Mouse (Mus musculus): ENCODE results near the gene Ubac2. TPM values are rescaled to one million over a fixed set of nuclear protein-coding genes. Genes with fewer than 3 reads are reported as not detected.

Ubac2 gene
- total and polyA plus RNA-seq, 3 experiments, result 32.8 to 40.1 (median 35.5) TPM

GRCm38 (mm10) chr14:121879266-121879840, 933 bp downstream of the Ubac2 start:
- no peak for DNase-seq (ENCODE audit: extremely low read depth)

GRCm38 (mm10) chr14:121881211-121881610, 2.8 kb downstream of the Ubac2 start:
- no peaks in the 10 kb centered on the region; the same call in 1 of the 2 replicates for H3K79me2 ChIP-seq (replicated peaks; ENCODE audit: control insufficient read depth, extremely low read depth, insufficient read depth, poor library complexity, severe bottlenecking)
- H3K27me3 ChIP-seq (replicated peaks), result no peaks in the 10 kb centered on the region
- H3K4me3 ChIP-seq (replicated peaks in 1 of 3; ENCODE audit: low read depth in 2 of 3, low read length in 2 of 3, poor library complexity in 1 of 3), result no peak overlapping the region
- peaks cover 7 to 60% of the 10 kb centered on the region in 2 experiments for H3K4me1 ChIP-seq (ENCODE audit: control insufficient read depth in 1 of 2, insufficient read depth in 2 of 2)
- no peaks in the 10 kb centered on the region for H3K9me3 ChIP-seq (replicated peaks; ENCODE audit: low read length)
- H3K4me2 ChIP-seq (ENCODE audit: insufficient read depth, low read depth, poor library complexity, severe bottlenecking), result no peak overlapping the region
- no peak overlapping the region for H3K27ac ChIP-seq (ENCODE audit: insufficient read depth, low read depth)
- dilution Hi-C loops (cut with MboI; ENCODE audit: extremely low pct_ligation_motif_present, extremely low pct_unique_long_range_greater_than_20kb, low sequenced_read_pairs) (no loop called here), in situ Hi-C loops (cut with MboI; ENCODE audit: low pct_ligation_motif_present, low pct_unique_long_range_greater_than_20kb, low sequenced_read_pairs) (no loop called here)
- H3K9ac ChIP-seq (ENCODE audit: insufficient read depth, low read depth), result no peak overlapping the region
- peaks cover 10 to 53% of the 10 kb centered on the region in 2 experiments for H3K36me3 ChIP-seq (replicated peaks in 1 of 2; ENCODE audit: control insufficient read depth in 1 of 2, insufficient read depth in 1 of 2, low read length in 1 of 2)
- no peak for TF ChIP-seq ZMIZ1 (IDR thresholded peaks at IDR 0.05; ENCODE audit: low read depth, low read length)
- no peak for TF ChIP-seq NELFE (IDR thresholded peaks at IDR 0.05; ENCODE audit: low read depth, low read length)
- no peak for TF ChIP-seq CHD2 (IDR thresholded peaks at IDR 0.05; ENCODE audit: low read length)
- no peak for TF ChIP-seq MAX (IDR thresholded peaks at IDR 0.05; ENCODE audit: low read length)
- TF ChIP-seq KAT2A (IDR thresholded peaks at IDR 0.05; ENCODE audit: insufficient replicate concordance, low read length), result no peak
- no peak for TF ChIP-seq GABPA (IDR thresholded peaks at IDR 0.05; ENCODE audit: insufficient replicate concordance, low read depth, low read length)
- TF ChIP-seq SIN3A (IDR thresholded peaks at IDR 0.05; ENCODE audit: low read length), result no peak
- TF ChIP-seq RAD21 (IDR thresholded peaks at IDR 0.05; ENCODE audit: low read depth, low read length), result no peak
- no peak for TF ChIP-seq SMC3 (IDR thresholded peaks at IDR 0.05; ENCODE audit: low read depth, low read length)
- TF ChIP-seq USF2 (conservative IDR thresholded peaks at IDR 0.05; ENCODE audit: low read depth, low read length), result no peak
- no peak for TF ChIP-seq EP300 (IDR thresholded peaks at IDR 0.05; ENCODE audit: low read length)
- no peak for TF ChIP-seq MYC (IDR thresholded peaks at IDR 0.05; ENCODE audit: low read depth, low read length)
- no peak for TF ChIP-seq HCFC1 (IDR thresholded peaks at IDR 0.05; ENCODE audit: low read depth, low read length)
- no peak for TF ChIP-seq RCOR1 (conservative IDR thresholded peaks at IDR 0.05; ENCODE audit: low read depth, low read length)
- no peak for TF ChIP-seq USF1 (IDR thresholded peaks at IDR 0.05; ENCODE audit: low read depth, low read length)
- TF ChIP-seq TBP (conservative IDR thresholded peaks at IDR 0.05; ENCODE audit: low read depth, low read length), result no peak
- DNase-seq (ENCODE audit: extremely low read depth), result no peak

More at GRCm38 (mm10) chr14:121879266-121879840, 933 bp downstream of the Ubac2 start:
- Histone ChIP-seq H3K4me2 (ENCODE audit: insufficient read depth, low read depth, poor library complexity, severe bottlenecking) (peak overlapping the region; percentile 42), H3K27me3 (replicated peaks) (no peaks in the 10 kb centered on the region), H3K27ac (ENCODE audit: insufficient read depth, low read depth) (no peak overlapping the region), H3K36me3 (replicated peaks in 1 of 2; ENCODE audit: control insufficient read depth in 1 of 2, insufficient read depth in 1 of 2, low read length in 1 of 2) (peaks cover 6 to 35% of the 10 kb centered on the region in 2 experiments), H3K9ac (ENCODE audit: insufficient read depth, low read depth) (peak overlapping the region; percentile 70), H3K79me2 (replicated peaks; ENCODE audit: control insufficient read depth, extremely low read depth, insufficient read depth, poor library complexity, severe bottlenecking) (no peaks in the 10 kb centered on the region; the same call in 1 of the 2 replicates), H3K4me3 (replicated peaks in 1 of 3; ENCODE audit: low read depth in 2 of 3, low read length in 2 of 3, poor library complexity in 1 of 3) (peak overlapping the region; percentile 83 to 99 (median 94)), H3K9me3 (replicated peaks; ENCODE audit: low read length) (no peaks in the 10 kb centered on the region), H3K4me1 (ENCODE audit: control insufficient read depth in 1 of 2, insufficient read depth in 2 of 2) (peaks cover 7 to 63% of the 10 kb centered on the region in 2 experiments)
- in situ Hi-C loops (cut with MboI; ENCODE audit: low pct_ligation_motif_present, low pct_unique_long_range_greater_than_20kb, low sequenced_read_pairs), result no loop called here
- dilution Hi-C loops (cut with MboI; ENCODE audit: extremely low pct_ligation_motif_present, extremely low pct_unique_long_range_greater_than_20kb, low sequenced_read_pairs), result no loop called here
- TF ChIP-seq MYC (IDR thresholded peaks at IDR 0.05; ENCODE audit: low read depth, low read length) (no peak), HCFC1 (IDR thresholded peaks at IDR 0.05; ENCODE audit: low read depth, low read length) (no peak), PAX5 (IDR thresholded peaks at IDR 0.05; ENCODE audit: low read length) (no peak)

Measured in CH12.LX (cell line).